Mouse (Mus musculus) brain, embryonic 14.5 days (tissue): ENCODE results near the gene Adgra1.

Experiments
- CTCF ChIP-seq: fragments of 200-500 bp; IDR thresholded peaks from 2 replicates; pipeline ENCODE4 v1.5.1; 2012; ENCODE audit warnings: inconsistent platforms, mild to moderate bottlenecking, moderate library complexity, borderline replicate concordance; ENCODE audit not compliant: insufficient read depth, insufficient read length; ENCODE audit errors: extremely low read depth
- POLR2A ChIP-seq: fragments of 200-500 bp; IDR thresholded peaks from 2 replicates; pipeline ENCODE4 v1.6.1; 2012; ENCODE audit warnings: mild to moderate bottlenecking, inconsistent platforms, borderline replicate concordance; ENCODE audit not compliant: poor library complexity, insufficient read depth, insufficient read length, severe bottlenecking; ENCODE audit errors: extremely low read depth

- TF ChIP-seq CTCF (no peak), POLR2A (no peak)
Observed at GRCm38 (mm10) chr7:139915646-139916257, 81.8 kb downstream of the Adgra1 start.
